Mouse (Mus musculus): ENCODE measurements around the gene Reg2.
"Not testable (repeated sequence)": the region's sequence is repeated elsewhere in the genome, so short reads cannot be mapped to it uniquely, and the experiment has no call there.

Gene Reg2

DNA sequence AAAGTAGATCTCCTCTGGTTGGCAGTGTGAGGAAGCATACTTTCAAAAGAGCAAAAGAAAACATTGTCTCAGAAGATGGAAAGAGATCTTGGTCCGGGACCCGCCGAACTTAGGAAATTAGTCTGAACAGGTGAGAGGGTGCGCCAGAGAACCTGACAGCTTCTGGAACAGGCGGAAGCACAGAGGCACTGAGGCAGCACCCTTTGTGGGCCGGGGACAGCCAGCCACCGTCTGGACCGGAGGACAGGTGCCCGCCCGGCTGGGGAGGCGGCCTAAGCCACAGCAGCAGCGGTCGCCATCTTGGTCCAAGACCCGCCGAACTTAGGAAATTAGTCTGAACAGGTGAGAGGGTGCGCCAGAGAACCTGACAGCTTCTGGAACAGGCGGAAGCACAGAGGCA is at the start of gene Reg2:
Gene Reg2, plus strand, starts transcription at position 301 of the 400 bp plus-strand sequence.
- DNase-seq: not testable (repeated sequence)

DNA sequence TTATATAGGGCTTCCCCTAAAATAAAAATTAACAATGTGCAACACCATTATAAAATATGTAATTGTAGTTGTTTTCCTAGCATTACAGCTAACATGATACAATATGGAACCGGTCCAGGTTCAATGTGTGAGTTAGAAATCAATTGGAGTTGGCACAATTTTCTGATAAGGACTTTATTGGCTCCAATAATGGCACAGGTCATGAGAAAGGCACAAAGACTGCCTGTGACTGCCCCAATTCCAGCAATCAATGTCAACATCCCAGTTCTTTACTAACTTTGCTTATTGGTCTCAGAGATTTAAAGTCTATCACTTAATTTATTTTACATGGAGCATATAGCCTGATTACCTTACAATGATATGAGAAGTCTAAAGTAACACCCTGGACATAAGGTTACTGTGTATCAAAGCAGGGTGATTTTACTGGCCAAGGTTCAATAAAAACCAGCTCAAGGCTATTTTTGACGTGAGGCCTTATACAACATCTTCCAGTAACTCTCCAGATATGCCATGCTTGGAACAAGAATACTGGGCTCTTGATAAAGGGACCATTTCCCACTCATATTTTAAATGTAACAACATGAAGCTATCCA is 33.4 kb upstream of the Reg2 start:
- no peak for DNase-seq

DNA sequence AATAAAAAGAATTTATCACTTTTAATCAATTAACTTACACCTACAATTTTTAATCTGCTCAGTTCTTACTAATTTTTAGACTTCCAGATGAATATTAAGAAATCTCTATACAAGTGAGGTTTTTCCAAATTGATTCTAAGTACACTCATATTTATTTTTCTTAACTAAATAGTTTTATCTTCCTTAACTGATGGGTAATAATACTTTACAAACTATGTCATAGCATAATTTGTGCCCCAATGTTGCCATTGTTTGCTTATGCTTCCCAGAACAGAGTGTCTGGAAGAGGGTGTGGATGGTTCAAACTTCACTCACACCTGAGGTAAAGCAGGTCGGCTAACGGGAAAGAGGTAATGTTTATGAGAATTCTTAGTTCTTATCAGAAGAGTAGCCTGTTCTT is 25.1 kb upstream of the Reg2 start, which contains the start of gene Reg3b:
Gene Reg3b, plus strand, starts transcription at position 301 of the 400 bp plus-strand sequence.
- no peak for DNase-seq

DNA sequence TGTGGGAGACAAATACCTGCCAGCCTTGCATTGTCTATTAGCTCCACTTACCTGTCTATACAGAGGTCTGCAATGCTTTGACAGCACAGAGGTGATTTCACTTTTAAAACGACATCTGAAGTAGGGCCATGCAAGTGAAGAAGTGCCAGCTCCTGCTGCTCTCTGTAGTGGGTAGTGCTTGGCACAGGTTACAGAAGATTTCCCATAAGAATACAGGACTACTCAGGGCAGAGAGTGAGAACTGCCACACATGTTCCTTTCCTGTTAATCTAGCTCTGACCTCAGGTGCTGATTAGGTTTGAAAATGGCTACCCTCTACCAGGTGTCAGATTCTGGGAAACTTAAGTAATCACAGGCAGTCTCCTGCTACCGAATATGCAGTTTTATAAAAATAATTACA is 16.7 kb upstream of the Reg2 start, which contains the start of gene Reg3d:
Gene Reg3d, minus strand, starts transcription at position 101 of the 400 bp plus-strand sequence.
- no peak for DNase-seq

DNA sequence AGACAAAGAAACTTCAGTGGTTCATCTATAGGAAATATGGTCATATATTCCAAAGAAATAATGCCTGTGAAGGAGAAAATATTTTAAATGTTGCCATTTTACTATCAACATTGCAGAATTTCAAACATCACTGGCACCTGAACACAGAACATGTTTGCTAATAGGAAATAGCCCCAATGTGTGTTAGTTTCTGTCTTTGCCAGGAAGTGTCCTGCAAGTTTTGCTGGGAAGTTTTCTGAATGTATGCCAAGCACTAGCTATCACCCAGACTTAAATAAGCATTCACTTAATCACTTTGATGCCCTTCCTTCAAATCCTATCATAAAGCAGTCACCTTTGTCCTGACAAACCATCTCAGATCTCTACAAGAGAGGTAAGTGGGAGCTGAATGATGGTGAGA is 15.0 kb upstream of the Reg2 start, which contains the start of gene Reg3a:
Gene Reg3a, plus strand, starts transcription at position 301 of the 400 bp plus-strand sequence.
- DNase-seq: no peak

- no peak for DNase-seq
These were observed 9.8 kb upstream of the Reg2 start for GRCm38 (mm10) chr6:78385609-78386008.

- DNase-seq: not testable (repeated sequence)
These were observed 27.0 kb downstream of the Reg2 start, which contains the start of gene Reg1 for GRCm38 (mm10) chr6:78422411-78422810. Gene Reg1 (plus strand): TSS chr6:78422711.

GRCm38 (mm10) chr6:78425497-78425896 is 30.1 kb downstream of the Reg2 start:
- no peak for DNase-seq

DNA sequence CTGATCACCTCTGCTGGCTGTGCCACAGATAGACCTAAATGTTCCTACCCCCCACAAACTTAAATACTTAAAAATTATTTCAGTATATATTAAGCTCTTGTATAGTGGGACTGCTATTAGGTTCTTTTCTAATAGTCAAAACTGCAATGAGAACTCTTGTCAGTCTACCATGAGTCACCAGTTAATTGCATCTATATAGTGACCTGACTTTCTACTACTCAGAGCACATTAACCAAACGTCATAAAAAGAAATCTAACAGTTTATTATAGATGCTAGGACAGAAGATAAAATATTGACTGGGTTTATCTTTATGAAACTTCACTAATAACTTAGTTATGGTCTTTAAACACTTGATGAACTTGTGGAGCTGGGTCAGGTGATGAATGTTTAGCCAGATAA is 51.8 kb downstream of the Reg2 start:
- no peak for DNase-seq

DNA sequence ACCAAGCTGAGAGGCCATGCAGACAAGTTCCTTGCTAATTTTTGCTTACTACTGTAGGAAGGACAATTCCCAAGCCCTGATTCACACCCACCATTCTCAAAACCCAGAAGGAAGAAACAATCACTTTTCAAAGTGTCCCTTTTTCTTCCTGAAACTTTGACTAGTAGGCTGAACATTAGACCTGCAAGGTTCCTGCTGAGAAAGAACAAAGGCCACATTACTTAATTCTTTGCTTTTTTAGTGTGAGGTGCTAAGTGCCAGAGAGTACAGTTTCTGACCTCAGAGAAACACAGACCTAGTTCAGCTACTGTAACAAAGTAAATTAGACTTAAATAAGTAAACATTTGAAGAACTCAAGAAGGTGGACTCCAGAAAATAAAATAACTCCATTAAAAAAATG is 53.0 kb downstream of the Reg2 start:
- DNase-seq: no peak

DNA sequence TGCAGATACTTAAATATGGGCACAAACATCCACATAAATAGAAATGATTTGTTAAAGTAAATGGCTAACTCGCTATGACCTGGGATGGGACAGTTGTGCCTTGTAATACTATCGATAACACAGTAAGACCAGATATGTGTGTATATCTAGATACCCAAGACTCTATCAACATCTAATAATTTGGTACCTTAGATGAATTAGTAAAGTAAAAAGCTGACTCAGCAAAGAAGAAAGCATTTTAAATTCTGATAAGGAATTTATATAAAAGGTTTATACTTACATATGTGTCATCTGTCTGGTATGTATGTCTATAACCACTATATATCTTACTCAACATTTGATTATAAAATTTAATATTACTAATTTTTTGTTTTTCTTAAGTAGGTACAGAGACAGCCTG is 57.4 kb downstream of the Reg2 start:
- DNase-seq: no peak

Data from right cerebral cortex, postnatal 4 days (tissue).